Mouse (Mus musculus) heart, postnatal 25 days (tissue): ENCODE data around the gene Tmem214. TPM values are rescaled to one million over a fixed set of nuclear protein-coding genes. Genes with fewer than 3 reads are reported as not detected.
A peak's percentile ranks its signal among the peaks of the same experiment; 100 is the strongest.

Source experiments
- DNase-seq: peaks from one replicate; pipeline ENCODE4 v3.0.0; 2022; ENCODE audit warnings: low spot score
- intact Hi-C: fragments of 180-260 bp; cut with DNase I; formaldehyde crosslinking; loops from one replicate; pipeline ENCODE4 v1.15.1; 2025
- total RNA-seq, 2 experiments: library from RNA; stranded (reverse); gene quantifications; 2 replicates each; pipeline ENCODE4 v1.2.3; 2021

Gene Tmem214
- total RNA-seq, 2 experiments from 2014 or later = 36.5 to 39.1 TPM

DNA sequence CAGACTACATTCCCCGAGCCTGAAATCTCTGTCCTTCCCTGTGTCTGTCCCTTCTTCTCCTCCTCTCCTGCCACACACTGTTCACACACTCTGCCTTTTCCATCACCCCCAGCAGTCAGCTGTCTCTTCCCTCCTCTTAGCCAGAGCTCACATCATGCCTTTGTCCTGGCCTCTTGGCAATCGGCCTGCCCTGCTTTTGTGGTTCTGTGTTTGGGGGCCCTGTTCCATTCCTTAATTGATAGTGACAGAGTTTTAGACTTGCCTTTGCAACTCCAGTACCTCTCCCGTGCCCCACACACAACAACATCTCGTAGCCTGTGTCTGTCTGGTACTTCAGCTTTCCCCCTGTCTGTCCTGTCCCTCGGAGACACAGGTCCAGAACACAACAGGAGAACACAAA is 44.3 kb downstream of the Tmem214 start:
- intact Hi-C loops = loop anchor here (2.0 kb wide), 1 partner anchor 43 kb away; the partner anchor contains the start of gene Tmem214
- no peak for DNase-seq

DNA sequence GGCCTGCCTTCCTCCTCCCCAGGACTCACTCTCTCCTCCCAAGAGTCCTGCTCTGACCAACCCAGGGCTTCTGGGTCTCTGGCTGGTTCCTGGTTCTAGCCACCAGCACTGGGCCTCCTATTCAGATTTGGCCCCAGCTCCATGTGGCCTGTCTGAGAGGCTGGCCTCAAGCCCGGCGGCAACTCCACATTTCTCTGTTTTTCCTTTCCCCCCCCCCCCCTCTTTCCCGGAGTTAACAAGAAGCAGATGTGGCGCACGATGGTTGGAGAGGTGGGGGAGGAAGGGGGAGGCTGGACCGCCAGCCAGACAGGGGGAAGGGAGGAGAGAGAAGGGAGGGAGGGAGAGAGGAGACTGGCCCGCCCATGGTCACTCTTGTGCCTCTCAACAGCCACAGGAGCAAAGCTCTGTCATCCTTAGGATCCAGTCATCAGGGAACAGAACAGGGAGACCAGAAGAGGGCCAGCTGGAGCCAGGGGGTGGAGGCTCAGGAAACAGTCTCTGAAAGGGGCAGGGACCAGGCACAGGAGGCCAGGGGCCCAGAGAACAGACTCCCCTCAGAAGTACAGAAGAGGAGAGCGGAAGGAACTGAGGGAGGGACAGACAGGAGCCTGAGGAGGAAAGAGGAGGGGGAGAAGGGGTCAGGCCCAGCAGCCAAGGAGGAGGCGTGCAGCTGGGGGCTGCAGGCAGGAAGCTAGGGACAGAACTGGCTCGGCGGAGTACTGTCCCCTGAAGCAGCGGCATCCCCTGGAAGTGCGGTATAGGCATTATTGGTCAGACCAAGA is 45.4 kb downstream of the Tmem214 start, which contains the start of gene Emilin1:
Gene Emilin1 (plus strand): TSS at position 343 of the 782 bp plus-strand sequence.
- intact Hi-C loops = loop anchor here (2.0 kb wide), 1 partner anchor 44 kb away; the partner anchor contains the start of gene Tmem214
- peak; percentile 76 for DNase-seq

DNA sequence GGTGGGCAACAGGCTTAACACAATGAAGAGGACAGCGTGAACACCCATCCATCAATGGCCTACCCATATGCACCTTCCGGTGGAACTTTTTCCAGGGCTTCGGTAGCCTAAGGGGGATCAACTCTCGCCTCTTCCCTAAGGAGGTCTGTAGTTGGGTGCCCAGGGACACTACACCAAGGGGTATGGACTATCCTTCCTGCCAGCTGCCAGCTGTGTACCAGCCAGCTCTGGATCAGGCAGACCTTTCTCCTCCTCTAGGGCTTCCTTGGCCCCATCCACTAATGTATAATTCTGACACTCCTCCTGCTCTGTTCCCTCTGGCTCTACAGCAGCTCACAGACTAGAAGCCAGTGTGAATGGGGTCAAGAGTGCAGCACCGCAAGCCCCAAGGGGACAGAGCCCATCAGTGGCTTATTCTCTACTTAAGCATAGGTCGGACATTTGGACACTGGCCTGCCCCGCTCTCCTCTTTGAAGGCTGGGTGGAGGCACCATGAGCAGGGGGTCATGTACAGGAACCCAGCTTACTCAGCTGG is 46.4 kb downstream of the Tmem214 start:
- no peak for DNase-seq
- intact Hi-C loops = no loop called here

DNA sequence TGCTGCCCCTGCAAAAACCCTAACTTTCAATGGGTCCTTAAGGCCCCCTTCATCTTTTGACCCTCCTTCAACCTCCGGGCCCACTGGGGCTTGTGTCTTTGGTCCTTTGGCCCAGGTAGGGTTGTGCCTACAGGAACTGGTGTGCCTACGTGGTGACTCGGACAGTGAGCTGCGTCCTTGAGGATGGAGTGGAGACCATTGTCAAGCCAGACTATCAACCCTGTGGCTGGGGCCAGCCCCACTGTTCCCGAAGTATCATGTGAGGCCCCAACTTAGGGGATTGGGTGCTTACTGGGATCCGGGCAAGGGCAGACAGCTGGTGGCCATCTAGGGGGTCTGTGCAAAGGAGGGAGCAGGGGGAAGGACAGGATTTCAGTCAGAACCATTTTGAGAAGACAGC is 47.0 kb downstream of the Tmem214 start:
- intact Hi-C loops = no loop called here
- DNase-seq = no peak

DNA sequence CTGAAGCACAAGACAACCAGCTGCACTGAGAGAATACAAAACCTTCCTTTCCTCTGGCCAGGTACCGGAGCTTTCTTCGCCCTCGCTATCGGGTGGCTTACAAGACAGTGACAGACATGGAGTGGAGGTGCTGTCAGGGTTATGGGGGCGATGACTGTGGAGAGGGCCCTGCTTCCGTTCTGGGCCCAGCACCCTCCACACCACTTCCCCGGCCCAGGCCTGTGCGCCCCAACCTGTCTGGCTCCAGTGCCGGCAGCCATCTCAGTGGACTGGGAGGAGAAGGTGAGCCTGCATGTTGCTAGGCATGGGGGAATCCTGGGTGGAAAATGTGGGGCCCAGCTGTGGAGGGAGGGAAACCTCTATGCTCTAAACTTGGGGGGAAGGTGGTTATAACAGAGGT is 47.6 kb downstream of the Tmem214 start:
- intact Hi-C loops = no loop called here
- DNase-seq = no peak

DNA sequence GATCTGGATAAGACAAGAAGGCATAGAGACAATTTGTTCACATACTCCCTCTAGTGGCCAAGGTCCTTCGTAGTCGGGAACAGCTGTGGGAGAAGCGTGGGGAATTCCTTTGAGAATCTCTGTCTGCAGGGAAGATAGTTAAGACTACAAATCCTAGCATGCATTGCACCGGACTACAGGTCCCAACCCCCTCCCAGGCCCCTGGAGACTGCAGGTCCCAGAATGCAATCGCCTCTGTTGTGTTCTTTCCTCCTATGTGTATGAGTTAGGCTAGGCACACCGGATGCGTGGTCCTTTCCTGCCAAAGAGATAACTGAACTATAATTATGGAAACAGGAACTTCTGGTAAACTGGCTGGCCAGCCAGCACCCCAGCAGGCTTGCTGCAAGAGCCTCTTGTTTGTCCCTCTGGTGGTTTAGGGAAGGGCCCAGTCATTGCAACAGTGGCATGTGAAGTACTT is 48.2 kb downstream of the Tmem214 start:
- DNase-seq = peak; percentile 92
- intact Hi-C loops = loop anchor here (1.0 kb wide), 1 partner anchor 31 kb away; no protein-coding TSS in a partner anchor

DNA sequence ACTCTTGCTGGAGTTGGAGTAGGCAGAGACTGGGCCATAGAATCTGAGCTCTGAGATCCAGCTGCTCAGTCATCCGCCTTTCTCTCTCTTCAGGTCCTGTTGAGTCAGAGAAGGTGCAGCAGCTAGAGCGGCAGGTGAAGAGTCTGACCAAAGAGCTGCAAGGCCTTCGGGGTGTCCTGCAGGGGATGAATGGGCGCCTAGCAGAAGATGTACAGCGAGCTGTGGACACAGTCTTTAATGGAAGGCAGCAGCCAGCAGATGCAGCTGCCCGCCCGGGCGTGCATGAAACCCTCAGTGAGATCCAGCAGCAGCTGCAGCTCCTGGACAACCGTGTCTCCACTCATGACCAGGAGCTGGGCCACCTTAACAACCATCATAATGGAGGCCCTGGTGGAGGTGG is 49.0 kb downstream of the Tmem214 start:
- intact Hi-C loops = loop anchor here (1.0 kb wide), 1 partner anchor 32 kb away; no protein-coding TSS in a partner anchor

DNA sequence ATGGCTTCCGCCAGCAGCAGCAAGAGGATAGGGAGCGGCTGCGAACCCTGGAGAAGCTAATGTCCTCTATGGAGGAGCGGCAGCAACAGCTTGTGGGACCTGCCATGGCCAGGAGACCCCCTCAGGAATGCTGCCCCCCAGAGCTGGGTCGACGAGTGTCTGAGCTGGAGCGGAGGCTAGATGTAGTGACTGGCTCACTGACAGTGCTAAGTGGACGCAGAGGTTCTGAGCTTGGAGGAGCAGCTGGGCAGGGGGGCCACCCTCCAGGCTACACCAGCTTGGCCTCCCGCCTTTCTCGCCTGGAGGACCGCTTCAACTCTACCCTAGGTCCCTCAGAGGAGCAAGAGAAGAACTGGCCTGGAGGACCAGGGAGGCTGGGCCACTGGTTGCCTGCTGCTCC is 49.5 kb downstream of the Tmem214 start:
- intact Hi-C loops = no loop called here
- DNase-seq = no peak

More for the DNA sequence above, 49.0 kb downstream of the Tmem214 start:
- no peak for DNase-seq

DNA sequence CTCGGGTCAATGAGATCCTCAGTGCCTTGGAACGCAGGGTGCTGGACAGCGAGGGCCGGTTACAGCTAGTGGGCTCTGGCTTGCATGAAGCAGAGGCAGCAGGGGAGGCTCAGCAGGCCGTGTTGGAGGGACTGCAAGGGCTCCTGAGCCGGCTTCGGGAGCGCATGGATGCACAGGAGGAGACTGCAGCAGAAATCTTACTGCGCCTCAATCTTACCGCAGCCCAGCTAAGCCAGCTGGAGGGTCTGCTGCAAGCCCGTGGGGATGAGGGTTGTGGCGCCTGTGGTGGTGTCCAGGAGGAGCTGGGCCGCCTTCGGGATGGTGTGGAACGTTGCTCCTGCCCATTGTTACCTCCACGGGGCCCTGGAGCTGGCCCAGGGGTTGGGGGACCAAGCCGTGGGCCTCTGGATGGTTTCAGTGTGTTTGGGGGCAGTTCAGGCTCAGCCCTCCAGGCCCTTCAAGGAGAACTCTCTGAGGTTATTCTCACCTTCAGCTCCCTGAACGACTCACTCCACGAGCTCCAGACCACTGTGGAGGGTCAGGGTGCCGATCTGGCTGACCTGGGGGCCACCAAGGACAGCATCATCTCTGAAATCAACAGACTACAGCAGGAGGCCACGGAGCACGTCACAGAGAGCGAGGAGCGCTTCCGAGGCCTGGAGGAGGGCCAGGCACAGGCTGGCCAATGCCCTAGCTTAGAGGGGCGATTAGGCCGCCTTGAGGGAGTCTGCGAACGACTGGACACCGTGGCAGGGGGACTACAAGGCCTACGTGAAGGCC is 50.3 kb downstream of the Tmem214 start:
- intact Hi-C loops = no loop called here
- no peak for DNase-seq

DNA sequence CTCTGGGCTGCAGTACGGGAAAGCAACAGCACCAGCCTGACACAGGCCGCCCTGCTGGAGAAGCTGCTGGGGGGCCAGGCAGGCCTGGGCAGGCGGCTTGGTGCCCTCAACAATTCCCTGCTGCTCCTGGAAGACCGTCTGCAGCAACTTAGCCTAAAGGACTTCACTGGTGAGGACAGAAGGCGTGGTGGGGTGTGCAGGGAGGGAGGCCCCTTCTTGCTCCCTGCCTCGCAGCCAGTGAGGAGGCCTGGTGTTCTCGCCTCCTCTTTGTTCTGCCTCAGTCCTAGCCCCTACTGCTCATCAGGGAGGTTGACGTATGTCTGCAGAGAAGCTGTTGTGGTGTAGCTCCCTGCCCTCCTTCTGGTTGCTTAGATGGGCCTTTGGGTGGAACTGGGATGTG is 50.9 kb downstream of the Tmem214 start:
- DNase-seq = no peak
- intact Hi-C loops = no loop called here

DNA sequence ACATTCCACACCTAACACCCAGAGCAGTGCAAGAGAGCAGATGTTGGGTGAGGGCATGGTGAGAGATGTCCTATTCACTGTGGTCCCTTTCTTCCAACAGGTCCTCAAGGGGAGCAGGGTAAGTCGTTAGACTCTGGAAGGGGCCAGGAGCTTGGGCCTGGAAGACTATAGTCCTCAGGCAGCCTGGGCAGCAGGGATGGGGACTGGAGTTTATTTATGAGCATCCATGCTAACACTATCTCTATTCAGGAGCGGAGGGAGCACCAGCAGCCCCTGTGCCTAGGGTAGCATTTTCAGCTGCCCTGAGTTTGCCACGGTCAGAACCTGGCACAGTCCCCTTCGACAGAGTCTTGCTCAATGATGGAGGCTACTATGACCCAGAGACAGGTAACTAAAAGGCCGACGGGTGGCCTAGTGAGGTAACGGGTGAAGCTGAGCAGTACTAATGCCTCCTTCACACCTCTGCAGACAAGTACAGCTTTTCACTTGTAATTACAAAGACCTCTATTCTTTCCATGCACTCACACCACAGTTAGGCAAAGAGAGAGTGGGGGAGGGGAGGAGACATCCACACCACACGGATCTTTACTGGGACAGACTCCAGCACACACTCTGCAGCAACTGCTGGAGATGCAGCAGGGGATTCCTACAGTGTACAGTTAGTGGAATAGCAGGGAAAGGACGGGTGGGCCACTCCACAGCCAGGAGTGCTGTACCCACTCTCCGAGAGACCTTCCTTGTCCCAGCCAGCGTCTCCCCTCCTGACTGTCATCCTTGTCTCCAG is 52.2 kb downstream of the Tmem214 start:
- intact Hi-C loops = loop anchor here (5.0 kb wide), 1 partner anchor 108 kb away; the partner anchor contains the start of gene Mapre3
- DNase-seq = no peak

DNA sequence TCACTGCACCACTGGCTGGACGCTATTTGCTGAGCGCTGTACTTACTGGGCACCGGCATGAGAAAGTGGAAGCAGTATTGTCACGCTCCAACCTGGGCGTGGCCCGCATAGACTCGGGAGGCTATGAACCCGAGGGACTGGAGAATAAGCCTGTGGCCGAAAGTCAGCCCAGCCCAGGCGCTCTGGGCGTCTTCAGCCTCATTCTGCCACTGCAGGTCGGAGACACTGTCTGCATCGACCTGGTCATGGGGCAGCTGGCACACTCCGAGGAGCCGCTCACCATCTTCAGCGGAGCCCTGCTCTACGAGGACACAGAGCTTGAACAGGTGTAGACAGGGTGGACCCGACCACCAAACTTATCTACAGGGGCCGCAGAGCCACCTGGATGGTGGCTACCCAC is 52.8 kb downstream of the Tmem214 start:
- intact Hi-C loops = loop anchor here (5.0 kb wide), 1 partner anchor 108 kb away; the partner anchor contains the start of gene Mapre3
- DNase-seq = no peak

DNA sequence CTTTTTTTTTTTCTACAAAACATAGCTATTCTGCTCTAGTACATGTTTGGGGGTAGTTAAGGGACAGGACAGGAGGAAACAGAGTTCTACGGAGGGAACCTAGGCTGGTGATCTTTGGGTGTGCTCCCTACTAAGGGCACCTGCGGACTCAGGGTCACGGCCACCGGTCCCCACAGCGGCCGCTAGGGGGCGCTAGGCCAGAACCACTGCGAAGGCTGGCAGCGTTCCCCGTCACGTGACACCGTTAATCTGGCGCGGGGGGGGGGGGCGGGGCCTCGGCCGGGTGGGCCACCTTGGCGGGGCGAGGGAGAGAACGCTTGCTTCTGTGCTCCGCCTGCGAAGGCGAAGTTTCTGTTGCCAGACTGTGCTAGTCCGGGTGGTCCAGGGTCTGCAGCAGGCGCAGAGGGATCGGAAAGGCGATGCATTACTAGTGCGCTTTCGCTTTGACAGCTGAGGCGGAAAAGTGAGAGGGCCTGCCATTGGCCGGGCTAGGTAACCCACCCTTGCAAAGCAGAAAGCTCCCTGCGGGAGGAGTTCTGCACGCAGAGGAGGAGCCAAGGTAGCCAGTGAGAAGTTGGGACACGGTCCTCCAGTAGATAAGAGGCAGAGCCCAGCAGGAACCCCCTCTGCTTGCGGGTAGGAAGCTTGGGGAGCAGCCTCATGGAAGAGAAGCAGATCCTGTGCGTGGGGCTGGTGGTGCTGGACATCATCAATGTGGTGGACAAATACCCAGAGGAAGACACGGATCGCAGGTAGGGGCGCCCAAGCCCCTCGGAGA is 53.6 kb downstream of the Tmem214 start, which contains the start of gene Khk:
Gene Khk (plus strand): TSS at position 176 of the 778 bp plus-strand sequence.
- intact Hi-C loops = loop anchor here (5.0 kb wide), 1 partner anchor 109 kb away; the partner anchor contains the start of gene Mapre3
- DNase-seq = peak; percentile 74

DNA sequence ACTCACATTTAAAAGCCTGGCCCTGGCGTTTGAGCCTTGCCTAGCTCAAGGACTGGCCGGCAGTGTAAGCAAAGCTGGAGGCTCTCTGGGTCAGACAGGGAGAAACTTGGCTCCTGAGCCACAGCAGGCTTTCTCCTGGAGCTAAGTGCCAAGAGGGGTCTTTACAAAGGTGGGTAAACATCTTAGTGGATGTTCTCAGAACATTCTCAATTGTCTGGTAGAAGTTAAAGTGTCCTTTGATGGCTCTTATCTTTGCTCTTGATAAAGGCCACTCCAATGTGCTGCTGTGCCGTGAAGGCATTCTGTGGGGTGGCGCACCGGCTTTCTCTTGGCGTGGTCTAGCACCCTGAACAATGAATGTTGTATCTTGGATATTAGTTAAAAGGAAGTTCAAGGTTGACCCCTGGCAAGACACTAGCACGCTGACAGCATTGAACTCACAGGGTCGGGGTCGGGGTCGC is 54.8 kb downstream of the Tmem214 start:
- intact Hi-C loops = loop anchor here (5.0 kb wide), 1 partner anchor 110 kb away; the partner anchor contains the start of gene Mapre3

DNA sequence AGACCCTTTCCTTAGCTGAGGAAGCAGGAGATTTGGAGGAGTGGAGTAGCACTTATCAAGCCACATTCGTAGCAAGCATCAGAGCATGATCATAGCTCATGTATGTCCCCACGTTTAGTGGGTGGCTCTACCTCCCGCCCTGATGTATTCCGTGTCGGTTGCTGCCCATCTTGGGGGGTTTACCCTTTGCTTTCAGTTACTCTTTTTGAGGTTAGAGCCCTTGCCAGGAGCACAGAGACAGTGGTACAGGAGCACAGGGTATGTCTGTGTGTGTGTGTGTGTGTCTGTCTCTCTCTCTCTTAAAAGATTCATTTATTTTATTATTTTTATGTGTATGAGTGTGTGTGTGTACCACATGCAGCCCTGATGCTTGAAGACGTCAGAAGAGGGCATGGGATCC is 55.3 kb downstream of the Tmem214 start:
- DNase-seq = no peak
- intact Hi-C loops = loop anchor here (5.0 kb wide), 1 partner anchor 111 kb away; the partner anchor contains the start of gene Mapre3

More for the DNA sequence above, 54.8 kb downstream of the Tmem214 start:
- DNase-seq = no peak

DNA sequence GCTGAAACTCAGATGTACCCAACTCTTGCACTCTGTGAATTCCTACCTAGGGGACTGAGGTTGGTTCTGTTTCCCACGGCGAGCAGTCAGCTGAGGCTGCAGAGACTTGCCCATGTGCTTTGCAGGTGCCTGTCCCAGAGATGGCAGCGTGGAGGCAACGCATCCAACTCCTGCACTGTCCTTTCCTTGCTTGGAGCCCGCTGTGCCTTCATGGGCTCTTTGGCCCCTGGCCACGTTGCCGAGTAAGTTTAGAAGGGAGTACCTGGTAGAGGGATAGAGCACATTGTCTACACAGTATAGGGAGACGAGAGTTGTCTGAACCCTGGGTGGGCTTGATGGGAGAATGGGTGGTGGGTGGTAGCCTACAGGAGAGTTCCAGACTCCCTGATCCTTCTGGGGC is 56.8 kb downstream of the Tmem214 start:
- DNase-seq = no peak
- intact Hi-C loops = loop anchor here (5.0 kb wide), 1 partner anchor 112 kb away; the partner anchor contains the start of gene Mapre3

DNA sequence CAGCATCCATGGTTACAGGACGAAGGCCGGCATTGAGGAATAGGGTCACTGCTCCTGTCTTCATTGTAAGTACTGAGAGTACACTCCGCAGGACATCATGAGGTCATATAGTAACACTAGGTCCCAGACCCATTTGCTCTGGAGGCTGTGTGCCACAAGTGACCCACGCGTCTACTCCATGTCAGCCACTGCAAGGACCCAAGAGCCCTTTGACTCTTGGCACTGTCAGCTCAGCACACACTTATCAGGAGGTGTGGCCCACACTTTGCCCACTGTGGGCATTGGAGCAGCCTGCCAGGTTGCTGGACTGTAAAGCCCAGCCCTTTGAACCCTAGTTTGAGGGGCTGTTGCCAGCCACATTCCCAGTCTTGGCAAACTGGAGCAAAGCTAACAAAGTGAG is 57.4 kb downstream of the Tmem214 start:
- no peak for DNase-seq
- intact Hi-C loops = no loop called here

DNA sequence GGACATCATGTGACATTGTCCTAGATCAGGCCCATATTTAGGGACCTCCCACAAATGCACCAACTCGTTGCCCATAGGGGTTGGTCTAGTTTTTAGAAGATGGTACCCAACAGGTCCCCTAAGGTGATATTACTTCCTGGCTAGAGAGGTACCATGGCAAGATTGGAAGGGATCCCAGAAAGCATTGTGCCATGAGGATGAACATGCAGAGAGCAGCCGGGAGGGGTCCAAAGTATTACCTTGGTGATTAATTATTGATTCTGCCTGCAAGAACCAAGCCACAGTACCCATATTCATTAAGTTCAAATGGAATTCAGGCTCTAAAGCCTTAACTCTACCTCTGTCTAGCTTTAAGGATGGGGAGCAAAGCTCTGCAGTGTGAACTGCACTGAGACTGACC is 58.3 kb downstream of the Tmem214 start:
- intact Hi-C loops = no loop called here
- DNase-seq = no peak
